Mouse (Mus musculus): ENCODE measurements around the gene Lat2.

The Lat2 gene

DNA sequence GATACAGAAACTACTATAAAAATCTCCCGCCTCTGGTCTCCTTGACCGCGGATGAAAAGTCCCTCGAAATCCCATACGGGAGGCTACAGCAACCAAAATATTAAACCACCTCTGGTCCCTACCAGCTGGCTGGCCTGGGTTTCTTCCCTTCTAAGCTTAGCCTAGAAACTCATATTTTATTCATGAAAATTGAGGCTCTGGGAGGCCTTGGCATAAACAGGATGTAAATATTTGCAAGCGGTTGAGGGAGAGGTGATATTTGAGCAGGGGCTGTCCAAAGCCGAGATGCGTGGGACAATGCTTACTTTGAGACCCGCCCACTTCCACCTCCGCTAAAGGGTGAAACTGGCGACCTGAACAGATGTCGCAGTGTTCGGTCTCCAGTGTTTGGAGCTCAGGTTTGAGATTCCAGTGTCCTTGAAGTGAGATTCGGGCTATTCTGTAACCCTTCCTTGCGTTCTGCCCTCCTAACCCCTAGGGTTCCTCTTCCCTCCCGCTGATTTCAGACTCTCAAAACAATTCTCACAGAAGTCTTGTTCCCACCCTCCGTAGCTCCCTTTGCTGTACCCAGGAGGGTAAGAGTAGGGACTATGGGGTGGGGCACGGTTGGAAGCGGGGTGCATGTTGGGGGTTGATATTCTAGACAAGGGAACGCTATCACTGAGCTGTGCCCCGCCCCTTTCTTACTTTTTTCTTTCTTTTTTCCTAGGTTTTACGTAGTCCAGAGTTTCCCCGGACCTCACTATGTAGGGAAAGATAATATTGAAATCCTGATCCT is 42.9 kb downstream of the Lat2 start:
- DNase-seq (ENCODE audit: low read depth, low spot score), result peak; percentile 62

DNA sequence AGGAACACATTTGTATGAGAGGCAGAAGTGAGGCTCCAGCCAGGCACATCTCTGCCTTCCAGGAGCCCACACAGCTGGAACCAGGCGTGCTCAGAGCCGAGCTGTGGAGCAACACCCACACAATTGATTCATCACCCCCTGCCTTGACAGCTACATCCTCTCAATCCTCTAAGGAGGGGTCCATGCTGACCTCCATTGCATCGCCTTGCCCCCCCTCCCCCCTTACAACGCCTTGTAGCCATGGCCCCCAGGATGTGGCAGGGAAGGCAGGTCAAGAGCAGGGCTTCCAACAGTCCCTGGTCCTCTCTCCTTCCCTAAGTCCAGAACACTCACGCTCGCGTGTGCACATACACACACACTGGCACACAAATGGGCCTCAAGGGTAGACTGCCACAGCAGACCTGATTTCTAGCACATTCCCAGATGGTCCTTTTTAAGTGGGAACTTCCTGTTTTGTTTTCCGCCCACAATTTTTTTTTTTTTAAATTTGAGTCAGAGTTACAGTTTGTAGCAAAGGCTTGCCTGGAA is 45.8 kb downstream of the Lat2 start:
- DNase-seq (ENCODE audit: low read depth, low spot score), result no peak

DNA sequence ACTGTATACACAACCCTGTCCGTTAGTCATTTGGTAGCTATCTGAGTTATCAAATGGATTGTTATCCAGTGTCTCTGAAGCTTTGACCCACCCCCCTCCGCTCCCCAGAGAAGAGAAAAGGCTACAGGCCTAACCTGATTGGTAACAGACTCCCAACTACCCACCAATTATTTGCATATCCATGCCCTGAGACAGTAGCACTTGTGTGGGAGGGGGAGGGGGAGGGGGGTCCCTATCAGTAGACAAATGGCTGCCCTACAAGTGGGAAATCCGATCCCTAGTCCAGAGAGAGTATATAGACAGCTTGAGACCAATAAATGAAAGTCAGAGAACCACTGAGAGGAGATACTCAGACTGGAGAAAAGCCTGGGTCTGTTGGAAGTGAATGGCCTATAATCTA is 46.8 kb downstream of the Lat2 start:
- DNase-seq (ENCODE audit: low read depth, low spot score), result peak; percentile 59

GRCm38 (mm10) chr5:134567445-134567844 is 47.4 kb downstream of the Lat2 start:
- DNase-seq (ENCODE audit: low read depth, low spot score), result no peak

DNA sequence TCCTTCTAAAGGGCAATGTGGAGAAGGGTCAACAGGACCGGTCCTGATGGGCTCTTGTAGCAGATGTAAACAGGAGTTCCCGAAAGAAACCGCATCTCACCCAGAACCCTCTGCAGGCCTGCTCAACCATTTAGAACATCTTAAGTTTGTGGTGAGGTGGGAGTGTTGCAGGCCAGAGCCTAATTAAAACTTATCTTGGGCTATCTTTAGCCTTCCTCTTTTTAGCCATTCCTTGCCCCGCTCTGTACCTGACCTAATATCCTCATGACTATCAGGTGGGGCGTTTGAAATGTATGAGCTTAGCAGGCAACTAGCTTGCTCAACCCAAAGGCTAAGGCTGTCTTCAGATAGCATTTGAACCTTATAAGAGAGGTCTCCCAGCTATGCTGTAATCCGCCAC is 49.1 kb downstream of the Lat2 start:
- DNase-seq (ENCODE audit: low read depth, low spot score), result no peak

DNA sequence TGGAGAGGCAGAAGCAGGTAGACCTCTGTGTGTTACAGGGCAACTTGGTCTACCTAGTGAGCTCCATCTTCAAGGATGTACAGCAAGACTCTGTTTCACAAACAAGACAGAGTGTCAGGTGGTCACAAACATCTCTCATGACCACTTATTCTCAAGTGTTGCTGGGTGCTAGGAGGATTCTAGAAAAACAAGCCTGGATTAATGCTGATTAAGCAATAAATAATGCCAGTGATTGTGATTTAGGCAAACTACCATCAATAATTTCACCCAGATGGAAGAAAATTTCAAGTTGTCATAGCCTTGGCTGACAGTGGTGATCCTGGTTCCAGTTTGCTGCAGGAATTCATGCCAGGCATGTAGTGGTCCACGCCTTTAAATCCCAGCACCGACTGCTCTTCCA is 50.6 kb downstream of the Lat2 start:
- no peak for DNase-seq (ENCODE audit: low read depth, low spot score)

DNA sequence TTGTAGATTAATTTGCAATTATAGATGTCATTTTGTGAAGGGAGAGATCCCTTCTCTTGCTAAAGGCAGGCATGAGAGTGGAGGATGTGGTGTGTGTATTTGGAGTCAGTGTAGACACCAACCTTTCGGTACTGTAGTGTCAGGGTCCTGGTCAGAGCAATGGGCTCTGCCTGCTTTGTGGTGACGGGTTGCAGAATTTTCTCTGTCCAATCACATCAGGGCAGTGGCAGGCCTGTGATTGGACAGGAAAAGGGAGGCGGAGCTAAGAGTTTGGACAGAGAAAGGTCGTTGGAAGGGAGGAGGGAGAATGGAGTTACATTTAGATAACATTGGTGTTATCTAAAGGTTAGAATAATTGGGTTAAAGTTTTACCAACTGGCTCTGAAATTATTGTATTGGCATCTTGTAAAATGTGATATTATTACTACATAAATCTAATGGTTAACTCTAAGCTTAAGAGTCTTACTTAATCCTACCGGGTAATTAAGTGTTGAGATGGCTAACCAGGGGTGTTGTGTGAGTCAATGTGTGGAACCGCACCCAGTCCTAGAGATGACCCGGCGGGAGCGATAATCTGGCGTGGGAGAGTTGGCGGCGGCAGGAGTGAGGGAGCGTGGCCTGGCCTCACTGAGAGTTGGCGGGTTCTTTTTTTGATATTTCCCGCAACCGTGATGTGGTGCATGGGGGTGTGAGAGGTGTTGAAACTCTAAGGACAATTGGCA is 54.2 kb downstream of the Lat2 start:
- DNase-seq (ENCODE audit: low read depth, low spot score), result peak; percentile 81

DNA sequence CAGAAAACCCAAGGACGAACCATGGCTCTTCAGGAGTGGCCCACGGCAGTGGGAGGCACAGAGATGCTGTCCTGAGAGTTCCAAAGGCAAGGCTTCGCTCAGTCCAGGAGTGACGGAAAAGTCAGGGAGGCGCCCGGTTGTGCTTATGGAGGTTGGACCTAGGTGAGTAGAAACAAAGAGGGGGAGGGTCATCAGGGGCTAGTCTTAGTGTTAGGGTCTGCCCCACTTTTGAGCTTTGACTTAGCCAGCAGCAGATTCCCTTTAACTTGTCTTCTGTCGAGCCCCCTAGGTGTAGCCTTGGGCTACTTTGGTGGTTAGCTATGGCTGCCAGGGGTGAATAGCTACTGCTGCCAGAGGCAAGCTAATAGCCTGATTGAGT is 54.8 kb downstream of the Lat2 start, which contains the start of gene Syna:
TSS of gene Syna (minus strand) at position 101 of the 379 bp plus-strand sequence.
- no peak for DNase-seq (ENCODE audit: low read depth, low spot score)

GRCm38 (mm10) chr5:134555463-134556164 is 59.2 kb downstream of the Lat2 start:
- peak; percentile 67 for DNase-seq (ENCODE audit: low read depth, low spot score)

DNA sequence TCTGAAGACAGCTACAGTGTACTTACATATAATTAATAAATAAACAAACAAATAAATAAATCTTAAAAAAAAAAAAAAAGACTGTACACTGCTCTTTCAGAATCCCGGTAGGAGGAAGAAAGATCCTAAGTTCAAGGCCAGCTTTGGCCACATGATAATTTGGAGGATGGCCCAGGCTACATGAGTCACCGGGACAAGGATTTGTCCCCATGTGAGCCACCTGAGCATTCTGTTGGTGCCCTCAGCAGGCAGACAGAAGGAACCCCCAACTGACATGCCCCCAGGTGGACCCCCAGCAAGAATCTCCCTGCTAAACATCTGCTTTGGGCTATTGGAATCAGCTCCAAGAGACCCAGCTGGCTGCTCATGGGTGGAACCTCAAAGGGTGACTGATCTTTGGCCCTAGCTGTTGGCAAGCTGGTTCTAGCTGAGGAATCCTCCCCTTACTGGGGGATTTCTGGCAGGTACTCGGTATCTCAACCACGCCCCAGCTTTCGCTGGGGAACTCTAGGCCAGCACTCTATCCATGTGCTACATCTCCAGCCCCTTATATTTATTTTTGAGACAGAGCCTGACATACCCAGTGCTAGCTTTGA is 60.8 kb downstream of the Lat2 start:
- DNase-seq (ENCODE audit: low read depth, low spot score), result no peak

DNA sequence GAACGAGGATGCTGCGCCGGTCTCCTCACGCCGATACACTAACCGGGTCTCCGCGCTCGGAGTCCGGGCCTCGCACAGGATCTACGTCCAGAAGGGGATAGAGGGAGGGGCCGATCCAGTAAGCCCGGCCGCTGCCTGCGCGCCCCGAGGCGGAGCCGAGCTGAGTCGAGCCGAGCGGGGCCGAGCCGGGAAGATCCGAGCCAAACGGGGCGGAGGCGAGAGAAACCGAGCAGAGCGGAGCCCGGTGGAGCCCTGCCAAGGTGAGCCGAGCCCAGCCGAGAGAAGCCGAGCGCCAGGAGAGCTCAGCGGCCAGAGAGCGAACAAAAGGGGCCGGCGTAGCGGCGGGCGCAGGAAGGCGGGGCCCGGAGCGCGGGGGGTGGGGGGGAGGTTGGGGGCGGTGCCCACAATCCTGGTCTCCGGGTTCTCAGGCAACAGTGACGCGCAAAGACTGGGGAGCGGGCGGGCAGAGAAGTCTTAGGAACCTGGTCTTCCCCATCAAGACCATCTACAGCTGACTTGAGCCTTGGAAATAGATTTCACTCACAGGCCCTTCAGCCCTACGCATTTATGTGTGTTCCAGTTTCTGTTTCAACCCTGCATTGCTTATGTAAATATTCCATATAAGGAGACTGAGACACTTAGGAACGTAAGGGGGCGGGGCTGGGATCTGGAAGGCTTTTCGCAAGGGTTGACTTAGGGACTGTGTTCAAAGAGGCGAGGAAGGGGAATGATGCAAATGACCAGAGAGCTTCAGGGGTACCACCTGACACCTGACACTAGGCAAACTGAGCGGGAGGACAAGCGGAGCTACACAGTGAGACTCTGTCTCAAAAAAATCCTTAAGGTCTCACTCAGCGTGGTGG is 62.5 kb downstream of the Lat2 start, which contains the start of gene Clip2:
TSS of gene Clip2 (minus strand) at position 325 of the 863 bp plus-strand sequence.
- DNase-seq (ENCODE audit: low read depth, low spot score), result peak; percentile 90

DNA sequence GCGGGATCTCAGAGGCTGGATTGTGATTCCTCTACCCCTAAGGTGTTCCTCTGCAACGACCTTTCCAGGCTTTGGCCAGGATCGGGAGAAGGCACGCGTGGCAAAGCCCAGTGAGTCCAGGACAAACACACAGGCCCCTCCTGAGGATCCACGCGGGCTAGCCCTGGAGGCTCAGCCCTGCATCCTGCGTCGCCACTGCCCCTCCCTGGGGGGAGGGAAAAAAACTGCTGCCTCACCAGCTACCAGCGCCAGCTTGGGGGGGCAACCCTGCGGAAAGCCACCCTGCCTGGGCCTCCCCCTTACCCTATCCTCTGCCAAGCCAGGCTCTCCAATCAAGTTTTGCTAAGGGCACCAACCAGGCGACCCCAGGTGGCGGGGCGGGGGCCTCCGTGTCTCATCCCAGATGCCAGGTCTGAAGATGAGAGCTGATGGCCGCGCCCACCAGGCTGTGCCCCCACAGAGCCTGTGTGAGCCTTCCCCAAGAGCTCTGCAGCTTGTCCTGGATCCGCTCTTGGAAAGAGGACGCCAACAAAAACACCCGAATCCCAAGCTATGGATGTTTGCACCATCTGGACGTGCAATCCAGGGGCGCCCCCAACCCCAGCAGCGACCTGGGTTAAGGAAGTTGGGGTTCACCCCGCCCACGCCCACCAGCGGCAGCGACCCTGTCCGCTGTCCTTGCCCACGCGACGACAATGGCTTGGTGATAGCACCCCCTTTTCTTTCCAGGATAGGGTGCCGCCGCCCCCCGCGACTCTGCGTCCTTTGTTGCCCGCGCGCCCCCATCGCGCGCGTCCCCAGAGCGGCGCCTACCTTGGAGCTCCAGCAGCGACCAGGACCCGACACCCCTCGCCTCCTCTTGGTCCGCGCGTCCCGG is 63.4 kb downstream of the Lat2 start:
- DNase-seq (ENCODE audit: low read depth, low spot score), result no peak

- DNase-seq (ENCODE audit: low read depth, low spot score), result no peak
Observed at GRCm38 (mm10) chr5:134550836-134551232, 64.0 kb downstream of the Lat2 start.
